Mouse (Mus musculus) urinary bladder, postnatal 4 days (tissue): Measurements from ENCODE around the gene Zfp131.
A peak's percentile ranks its signal among the peaks of the same experiment; 100 is the strongest.
"Not testable (repeated sequence)": the region's sequence is repeated elsewhere in the genome, so short reads cannot be mapped to it uniquely, and the experiment has no call there.

Experiments used
- DNase-seq, 2 experiments: peaks; one replicate each; pipeline ENCODE4 v3.0.0; 2021 to 2022; ENCODE audit warnings: low spot score in 2 of 2

The Zfp131 gene

GRCm38 (mm10) chr13:119790761-119791579, at the start of gene Zfp131:
Gene Zfp131 (minus strand): TSS chr13:119790889.
- DNase-seq: peak; percentile 93

GRCm38 (mm10) chr13:119839982-119840381, 49.3 kb upstream of the Zfp131 start:
- not testable (repeated sequence) for DNase-seq

- not testable (repeated sequence) for DNase-seq
These were observed 47.1 kb upstream of the Zfp131 start for GRCm38 (mm10) chr13:119837719-119838337.

GRCm38 (mm10) chr13:119836324-119836811, 45.7 kb upstream of the Zfp131 start:
- DNase-seq: not testable (repeated sequence)

- DNase-seq: not testable (repeated sequence)
These were observed 44.8 kb upstream of the Zfp131 start, which contains the start of gene D13Ertd608e for GRCm38 (mm10) chr13:119835320-119836056. Gene D13Ertd608e (plus strand): TSS chr13:119836006.

GRCm38 (mm10) chr13:119830116-119830515, 39.4 kb upstream of the Zfp131 start, which contains the start of gene AF067063:
Gene AF067063 (minus strand): TSS chr13:119830216.
- not testable (repeated sequence) for DNase-seq

GRCm38 (mm10) chr13:119817579-119818206, 27.0 kb upstream of the Zfp131 start:
- DNase-seq: no peak

- DNase-seq: no peak
These were observed 26.1 kb upstream of the Zfp131 start for GRCm38 (mm10) chr13:119816798-119817197.

GRCm38 (mm10) chr13:119810031-119810430, 19.3 kb upstream of the Zfp131 start:
- DNase-seq: no peak

- DNase-seq: no peak
These were observed 18.2 kb upstream of the Zfp131 start for GRCm38 (mm10) chr13:119808937-119809336.

- DNase-seq: no peak
These were observed 7.0 kb upstream of the Zfp131 start for GRCm38 (mm10) chr13:119797656-119798055.

GRCm38 (mm10) chr13:119792791-119793404, 2.2 kb upstream of the Zfp131 start:
- no peak for DNase-seq

- no peak for DNase-seq
These were observed 969 bp upstream of the Zfp131 start for GRCm38 (mm10) chr13:119791580-119792135.

GRCm38 (mm10) chr13:119789851-119790717, 605 bp downstream of the Zfp131 start:
- peak; percentile 67 to 73 for DNase-seq

GRCm38 (mm10) chr13:119783581-119783980, 7.1 kb downstream of the Zfp131 start:
- no peak for DNase-seq

- DNase-seq: no peak
These were observed 22.1 kb downstream of the Zfp131 start for GRCm38 (mm10) chr13:119768541-119768940.

GRCm38 (mm10) chr13:119766480-119766879, 24.2 kb downstream of the Zfp131 start:
- DNase-seq: no peak

- DNase-seq: no peak
These were observed 33.9 kb downstream of the Zfp131 start for GRCm38 (mm10) chr13:119756831-119757230.

- DNase-seq: peak; percentile 69 to 72
These were observed 34.8 kb downstream of the Zfp131 start, which contains the start of gene Nim1k for GRCm38 (mm10) chr13:119755681-119756471. Gene Nim1k (minus strand): TSS chr13:119755882.
